Mouse (Mus musculus): ENCODE measurements around the gene Syngr2. TPM values are rescaled to one million over a fixed set of nuclear protein-coding genes. Genes with fewer than 3 reads are reported as not detected.
"Not testable (repeated sequence)": the region's sequence is repeated elsewhere in the genome, so short reads cannot be mapped to it uniquely, and the experiment has no call there.

Syngr2 gene
- polyA plus RNA-seq, 2 experiments, result 36.5 to 50.4 TPM

- no peak overlapping the region for H3K9ac ChIP-seq (replicated peaks)
- DNase-seq (ENCODE audit: low read depth in 3 of 3, low spot score in 3 of 3) (no peak), ATAC-seq (ENCODE audit: insufficient read depth) (no peak)
- no peaks in the 10 kb centered on the region for H3K9me3 ChIP-seq (ENCODE audit: control insufficient read depth, low read length)
- H3K4me3 ChIP-seq (ENCODE audit: insufficient read depth in 1 of 2, low read depth in 2 of 2, low read length in 2 of 2), result no peak overlapping the region
- no peak overlapping the region for H3K27ac ChIP-seq
- peaks cover 21 to 25% of the 10 kb centered on the region in 2 experiments for H3K4me1 ChIP-seq (replicated peaks; ENCODE audit: control insufficient read depth in 2 of 2, insufficient read depth in 2 of 2, low read length in 1 of 2)
- H3K4me2 ChIP-seq (ENCODE audit: low read depth), result no peak overlapping the region
- H3K36me3 ChIP-seq (replicated peaks; ENCODE audit: control insufficient read depth, insufficient read depth, low read depth), result peaks cover 61% of the 10 kb centered on the region
- no peaks in the 10 kb centered on the region for H3K27me3 ChIP-seq (ENCODE audit: control insufficient read depth, insufficient read depth, low read length)
- 91% methylated on average over 6 of the region's 6 CpGs for WGBS (ENCODE audit: insufficient replicate concordance)
- TF ChIP-seq EP300 (IDR thresholded peaks at IDR 0.05; ENCODE audit: low read depth) (no peak), CTCF (IDR thresholded peaks at IDR 0.05; ENCODE audit: low read depth) (no peak)
Measured at GRCm38 (mm10) chr11:117806781-117807180, 2.7 kb upstream of the Syngr2 start.

- H3K36me3 ChIP-seq (replicated peaks; ENCODE audit: control insufficient read depth, insufficient read depth, low read depth), result peaks cover 62% of the 10 kb centered on the region
- H3K4me2 ChIP-seq (ENCODE audit: low read depth), result peak overlapping the region; percentile 84
- under 1% methylated on average over 21 of the region's 21 CpGs for WGBS (ENCODE audit: insufficient replicate concordance)
- ATAC-seq (ENCODE audit: insufficient read depth) (peak; percentile 72), DNase-seq (ENCODE audit: low read depth in 3 of 3, low spot score in 3 of 3) (peak in 2 of 3 experiments; percentile 72 to 80)
- peak overlapping the region; percentile 70 to 72 for H3K4me3 ChIP-seq (ENCODE audit: insufficient read depth in 1 of 2, low read depth in 2 of 2, low read length in 2 of 2)
- H3K27me3 ChIP-seq (ENCODE audit: control insufficient read depth, insufficient read depth, low read length), result no peaks in the 10 kb centered on the region
- H3K4me1 ChIP-seq (replicated peaks; ENCODE audit: control insufficient read depth in 2 of 2, insufficient read depth in 2 of 2, low read length in 1 of 2), result peaks cover 13 to 17% of the 10 kb centered on the region in 2 experiments
- TF ChIP-seq EP300 (IDR thresholded peaks at IDR 0.05; ENCODE audit: low read depth), result no peak
- peak; percentile 78 for TF ChIP-seq CTCF (IDR thresholded peaks at IDR 0.05; ENCODE audit: low read depth)
- H3K9ac ChIP-seq (replicated peaks), result peak overlapping the region; percentile 94
- H3K9me3 ChIP-seq (ENCODE audit: control insufficient read depth, low read length), result no peaks in the 10 kb centered on the region
- peak overlapping the region; percentile 77 for H3K27ac ChIP-seq
Measured at GRCm38 (mm10) chr11:117810401-117811046, 1.1 kb downstream of the Syngr2 start.

- H3K9me3 ChIP-seq (ENCODE audit: control insufficient read depth, low read length), result no peaks in the 10 kb centered on the region
- peak overlapping the region; percentile 29; the same call in 1 of the 2 replicates for H3K27ac ChIP-seq
- peaks cover 10 to 15% of the 10 kb centered on the region in 2 experiments for H3K4me1 ChIP-seq (replicated peaks; ENCODE audit: control insufficient read depth in 2 of 2, insufficient read depth in 2 of 2, low read length in 1 of 2)
- WGBS (ENCODE audit: insufficient replicate concordance), result 50% methylated on average over 5 of the region's 5 CpGs
- no peak overlapping the region for H3K4me3 ChIP-seq (ENCODE audit: insufficient read depth in 1 of 2, low read depth in 2 of 2, low read length in 2 of 2)
- no peak overlapping the region; the same call in 1 of the 2 replicates for H3K9ac ChIP-seq (replicated peaks)
- DNase-seq (ENCODE audit: low read depth in 3 of 3, low spot score in 3 of 3) (no peak), ATAC-seq (ENCODE audit: insufficient read depth) (no peak)
- TF ChIP-seq EP300 (IDR thresholded peaks at IDR 0.05; ENCODE audit: low read depth) (no peak), CTCF (IDR thresholded peaks at IDR 0.05; ENCODE audit: low read depth) (no peak)
- peaks cover 65% of the 10 kb centered on the region for H3K36me3 ChIP-seq (replicated peaks; ENCODE audit: control insufficient read depth, insufficient read depth, low read depth)
- H3K27me3 ChIP-seq (ENCODE audit: control insufficient read depth, insufficient read depth, low read length), result no peaks in the 10 kb centered on the region
- no peak overlapping the region for H3K4me2 ChIP-seq (ENCODE audit: low read depth)
Measured at GRCm38 (mm10) chr11:117813867-117814266, 4.4 kb downstream of the Syngr2 start.

- H3K9ac ChIP-seq (replicated peaks), result no peak overlapping the region
- peaks cover 5 to 10% of the 10 kb centered on the region in 2 experiments for H3K4me1 ChIP-seq (replicated peaks; ENCODE audit: control insufficient read depth in 2 of 2, insufficient read depth in 2 of 2, low read length in 1 of 2)
- ATAC-seq (ENCODE audit: insufficient read depth) (no peak), DNase-seq (ENCODE audit: low read depth in 3 of 3, low spot score in 3 of 3) (no peak)
- TF ChIP-seq CTCF (IDR thresholded peaks at IDR 0.05; ENCODE audit: low read depth), result no peak
- no peak for TF ChIP-seq EP300 (IDR thresholded peaks at IDR 0.05; ENCODE audit: low read depth)
- peaks cover 73% of the 10 kb centered on the region for H3K36me3 ChIP-seq (replicated peaks; ENCODE audit: control insufficient read depth, insufficient read depth, low read depth)
- no peaks in the 10 kb centered on the region for H3K27me3 ChIP-seq (ENCODE audit: control insufficient read depth, insufficient read depth, low read length)
- peak overlapping the region; percentile 28; the same call in 1 of the 2 replicates for H3K27ac ChIP-seq
- H3K9me3 ChIP-seq (ENCODE audit: control insufficient read depth, low read length), result no peaks in the 10 kb centered on the region
- no peak overlapping the region for H3K4me3 ChIP-seq (ENCODE audit: insufficient read depth in 1 of 2, low read depth in 2 of 2, low read length in 2 of 2)
- 78% methylated on average over 6 of the region's 6 CpGs for WGBS (ENCODE audit: insufficient replicate concordance)
- no peak overlapping the region for H3K4me2 ChIP-seq (ENCODE audit: low read depth)
Measured at GRCm38 (mm10) chr11:117814704-117815366, 5.4 kb downstream of the Syngr2 start.

GRCm38 (mm10) chr11:117815850-117816249, 6.4 kb downstream of the Syngr2 start:
- H3K27me3 ChIP-seq (ENCODE audit: control insufficient read depth, insufficient read depth, low read length); ATAC-seq (ENCODE audit: insufficient read depth); H3K4me3 ChIP-seq (ENCODE audit: insufficient read depth in 1 of 2, low read depth in 2 of 2, low read length in 2 of 2); H3K27ac ChIP-seq; H3K9me3 ChIP-seq (ENCODE audit: control insufficient read depth, low read length); DNase-seq (ENCODE audit: low read depth in 3 of 3, low spot score in 3 of 3); H3K4me2 ChIP-seq (ENCODE audit: low read depth); H3K9ac ChIP-seq (replicated peaks); H3K4me1 ChIP-seq (replicated peaks; ENCODE audit: control insufficient read depth in 2 of 2, insufficient read depth in 2 of 2, low read length in 1 of 2): not testable (repeated sequence)
- H3K36me3 ChIP-seq (replicated peaks; ENCODE audit: control insufficient read depth, insufficient read depth, low read depth), result peaks cover 83% of the 10 kb centered on the region
- WGBS (ENCODE audit: insufficient replicate concordance), result 75% methylated on average over 9 of the region's 9 CpGs
